Mouse (Mus musculus): ENCODE data around the gene Egln1.

The Egln1 gene

GRCm38 (mm10) chr8:124949209-124950068 lies at the start of gene Egln1:
Gene Egln1, minus strand, starts transcription at chr8:124949324.
- DNase-seq (ENCODE audit: low spot score) = peak; percentile 62

- DNase-seq (ENCODE audit: low spot score) = no peak
These were observed 46.7 kb upstream of the Egln1 start for GRCm38 (mm10) chr8:124995776-124996175.

- no peak for DNase-seq (ENCODE audit: low spot score)
These were observed 42.5 kb upstream of the Egln1 start for GRCm38 (mm10) chr8:124991668-124991926.

- DNase-seq (ENCODE audit: low spot score) = no peak
These were observed 42.0 kb upstream of the Egln1 start for GRCm38 (mm10) chr8:124990923-124991667.

- no peak for DNase-seq (ENCODE audit: low spot score)
These were observed 31.7 kb upstream of the Egln1 start for GRCm38 (mm10) chr8:124980828-124981227.

- no peak for DNase-seq (ENCODE audit: low spot score)
These were observed 30.9 kb upstream of the Egln1 start for GRCm38 (mm10) chr8:124980036-124980435.

GRCm38 (mm10) chr8:124978026-124978425 lies 28.9 kb upstream of the Egln1 start:
- DNase-seq (ENCODE audit: low spot score) = no peak

- DNase-seq (ENCODE audit: low spot score) = no peak
These were observed 27.1 kb upstream of the Egln1 start for GRCm38 (mm10) chr8:124976211-124976610.

GRCm38 (mm10) chr8:124974254-124974653 lies 25.1 kb upstream of the Egln1 start:
- DNase-seq (ENCODE audit: low spot score) = no peak

- no peak for DNase-seq (ENCODE audit: low spot score)
These were observed 24.1 kb upstream of the Egln1 start for GRCm38 (mm10) chr8:124973221-124973620.

GRCm38 (mm10) chr8:124970312-124970933 lies 21.3 kb upstream of the Egln1 start:
- no peak for DNase-seq (ENCODE audit: low spot score)

GRCm38 (mm10) chr8:124964966-124965365 lies 15.8 kb upstream of the Egln1 start:
- DNase-seq (ENCODE audit: low spot score) = no peak

GRCm38 (mm10) chr8:124963246-124963645 lies 14.1 kb upstream of the Egln1 start:
- no peak for DNase-seq (ENCODE audit: low spot score)

GRCm38 (mm10) chr8:124960226-124960880 lies 11.2 kb upstream of the Egln1 start:
- no peak for DNase-seq (ENCODE audit: low spot score)

GRCm38 (mm10) chr8:124959462-124960225 lies 10.5 kb upstream of the Egln1 start:
- DNase-seq (ENCODE audit: low spot score) = no peak

- no peak for DNase-seq (ENCODE audit: low spot score)
These were observed 5.5 kb upstream of the Egln1 start for GRCm38 (mm10) chr8:124954572-124955082.

GRCm38 (mm10) chr8:124953188-124953587 lies 4.1 kb upstream of the Egln1 start:
- DNase-seq (ENCODE audit: low spot score) = no peak

GRCm38 (mm10) chr8:124950865-124951264 lies 1.7 kb upstream of the Egln1 start:
- DNase-seq (ENCODE audit: low spot score) = no peak

GRCm38 (mm10) chr8:124950069-124950456 lies 939 bp upstream of the Egln1 start:
- DNase-seq (ENCODE audit: low spot score) = no peak

GRCm38 (mm10) chr8:124948733-124949111 lies 402 bp downstream of the Egln1 start:
- no peak for DNase-seq (ENCODE audit: low spot score)
